Mouse (Mus musculus): ENCODE results near the gene Glo1. TPM values are rescaled to one million over a fixed set of nuclear protein-coding genes. Genes with fewer than 3 reads are reported as not detected.
A peak's percentile ranks its signal among the peaks of the same experiment; 100 is the strongest.

The Glo1 gene
- polyA plus RNA-seq, 1 experiment: 80.9 TPM

DNA sequence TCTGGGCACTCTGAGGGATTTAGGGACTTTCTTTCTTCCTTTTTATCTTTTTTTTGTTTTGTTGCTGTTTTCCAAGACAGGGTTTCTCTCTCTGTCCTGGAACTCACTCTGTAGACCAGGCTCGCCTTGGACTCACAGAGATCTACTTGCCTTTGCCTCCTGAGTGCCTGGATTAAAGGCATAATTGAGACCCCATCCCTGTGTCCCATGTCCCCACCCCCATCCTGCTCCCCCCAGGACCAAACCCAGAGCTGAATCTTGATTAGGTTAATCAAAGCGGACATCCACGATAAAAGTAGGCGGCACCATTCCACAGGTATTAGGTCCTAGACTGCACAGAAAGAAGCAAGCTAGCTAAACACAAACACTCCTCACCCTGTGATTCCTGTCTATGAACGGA is 21.7 kb downstream of the Glo1 start:
- WGBS: 90% methylated on average over 5 of the region's 5 CpGs
- H3K27ac ChIP-seq (ENCODE audit: control insufficient read depth, insufficient read depth, low read depth, low read length, poor library complexity): no peak overlapping the region
- TF ChIP-seq CTCF (IDR thresholded peaks at IDR 0.05; ENCODE audit: control insufficient read depth, insufficient read depth, low read length) (no peak), POLR2A (IDR thresholded peaks at IDR 0.05; ENCODE audit: borderline replicate concordance, control insufficient read depth, low read depth, low read length) (no peak)
- H3K4me3 ChIP-seq (replicated peaks; ENCODE audit: control insufficient read depth, low read depth, low read length): no peak overlapping the region
- H3K4me1 ChIP-seq (ENCODE audit: control insufficient read depth, insufficient read depth, low read length): no peaks in the 10 kb centered on the region; the same call in 1 of the 2 replicates

DNA sequence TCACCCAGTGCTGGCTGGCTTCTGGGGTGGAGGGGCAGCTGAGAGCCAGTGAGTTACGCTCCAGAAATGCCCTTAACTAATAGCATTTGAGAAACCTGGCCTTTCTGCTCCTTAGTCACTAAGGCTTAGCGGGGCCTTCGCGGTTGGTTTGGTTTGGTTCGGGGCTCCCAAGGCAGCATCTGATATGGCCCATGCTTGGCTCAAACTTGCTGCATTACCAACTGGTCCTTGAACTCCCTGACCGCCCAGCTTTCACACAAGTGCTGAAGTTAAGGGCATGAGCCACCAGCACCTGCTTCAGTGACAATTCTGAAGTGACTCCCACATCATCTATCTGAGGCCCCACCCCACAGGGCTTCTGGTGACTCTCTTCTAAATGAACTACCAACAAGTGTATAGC is 22.4 kb downstream of the Glo1 start:
- H3K27ac ChIP-seq (ENCODE audit: control insufficient read depth, insufficient read depth, low read depth, low read length, poor library complexity): no peak overlapping the region
- H3K4me3 ChIP-seq (replicated peaks; ENCODE audit: control insufficient read depth, low read depth, low read length): no peak overlapping the region
- H3K4me1 ChIP-seq (ENCODE audit: control insufficient read depth, insufficient read depth, low read length): no peaks in the 10 kb centered on the region; the same call in 1 of the 2 replicates
- 94% methylated on average over 6 of the region's 6 CpGs for WGBS
- TF ChIP-seq CTCF (IDR thresholded peaks at IDR 0.05; ENCODE audit: control insufficient read depth, insufficient read depth, low read length): no peak

DNA sequence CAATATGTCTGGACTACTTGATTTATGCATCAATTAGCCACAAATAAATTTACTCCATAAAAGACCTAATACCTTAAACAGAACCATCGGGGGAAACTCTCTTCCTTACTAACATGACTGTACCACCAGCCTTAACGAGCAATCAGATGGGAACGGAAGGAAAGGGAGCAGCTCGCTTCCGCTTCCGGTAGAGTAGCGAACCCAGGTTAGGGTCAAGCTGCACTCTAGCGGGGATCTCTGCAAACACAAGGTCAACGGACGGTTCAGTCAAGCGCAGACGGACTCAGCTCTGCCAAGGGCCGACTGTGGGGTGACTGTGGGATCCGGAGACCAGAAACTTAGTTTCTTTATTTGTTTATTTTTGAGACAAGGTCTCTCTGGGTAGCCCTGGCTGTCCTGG is 24.5 kb downstream of the Glo1 start:
- Histone ChIP-seq H3K4me3 (replicated peaks; ENCODE audit: control insufficient read depth, low read depth, low read length) (no peak overlapping the region), H3K4me1 (ENCODE audit: control insufficient read depth, insufficient read depth, low read length) (no peaks in the 10 kb centered on the region), H3K27ac (ENCODE audit: control insufficient read depth, insufficient read depth, low read depth, low read length, poor library complexity) (no peak overlapping the region)
- TF ChIP-seq CTCF (IDR thresholded peaks at IDR 0.05; ENCODE audit: control insufficient read depth, insufficient read depth, low read length) (no peak), POLR2A (IDR thresholded peaks at IDR 0.05; ENCODE audit: borderline replicate concordance, control insufficient read depth, low read depth, low read length) (no peak)
- WGBS: 90% methylated on average over 14 of the region's 14 CpGs

DNA sequence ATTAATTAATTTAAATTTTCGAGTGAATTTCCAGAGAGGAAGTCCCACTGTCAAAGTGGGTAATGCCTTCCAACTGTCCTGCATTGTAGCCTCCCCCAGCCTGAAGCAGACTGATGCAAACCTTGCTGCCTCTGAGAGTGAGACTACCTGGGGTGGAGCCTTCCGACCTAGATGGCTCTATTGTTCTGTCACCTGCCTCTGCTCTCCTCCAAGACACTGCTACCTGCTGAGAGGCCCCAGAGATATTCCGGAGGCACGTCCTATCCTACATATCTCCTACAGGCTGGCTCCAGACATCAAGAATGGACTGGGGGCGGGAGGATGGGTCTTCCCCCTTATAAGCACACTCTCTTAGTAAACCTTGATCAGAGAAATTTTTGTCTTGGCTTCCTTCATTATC is 28.4 kb downstream of the Glo1 start:
- WGBS: 92% methylated on average over 5 of the region's 5 CpGs
- Histone ChIP-seq H3K27ac (ENCODE audit: control insufficient read depth, insufficient read depth, low read depth, low read length, poor library complexity) (no peak overlapping the region), H3K4me1 (ENCODE audit: control insufficient read depth, insufficient read depth, low read length) (no peaks in the 10 kb centered on the region), H3K4me3 (replicated peaks; ENCODE audit: control insufficient read depth, low read depth, low read length) (no peak overlapping the region)
- TF ChIP-seq POLR2A (IDR thresholded peaks at IDR 0.05; ENCODE audit: borderline replicate concordance, control insufficient read depth, low read depth, low read length): no peak

DNA sequence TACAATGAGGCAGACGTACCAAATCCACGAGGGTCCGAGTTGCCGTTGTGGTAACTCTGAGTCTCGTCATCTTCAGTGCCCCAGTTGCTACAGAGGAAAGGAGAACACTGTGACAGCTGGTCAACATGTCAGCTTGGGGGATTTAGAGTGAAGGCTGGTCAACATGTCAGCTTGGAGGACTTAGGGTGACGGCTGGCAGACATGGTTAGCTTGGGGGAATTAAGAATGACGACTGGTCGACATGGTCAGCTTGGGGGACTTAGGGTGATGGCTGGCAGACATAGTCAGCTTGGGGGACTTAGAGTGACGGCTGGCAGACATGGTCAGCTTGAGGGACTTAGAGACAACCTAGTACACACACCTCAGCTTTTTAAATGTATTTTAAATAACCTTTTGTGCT is 28.9 kb downstream of the Glo1 start:
- WGBS: 92% methylated on average over 9 of the region's 9 CpGs
- no peak overlapping the region for H3K27ac ChIP-seq (ENCODE audit: control insufficient read depth, insufficient read depth, low read depth, low read length, poor library complexity)
- no peaks in the 10 kb centered on the region; the same call in 1 of the 2 replicates for H3K4me1 ChIP-seq (ENCODE audit: control insufficient read depth, insufficient read depth, low read length)
- H3K4me3 ChIP-seq (replicated peaks; ENCODE audit: control insufficient read depth, low read depth, low read length): no peak overlapping the region
- no peak for TF ChIP-seq CTCF (IDR thresholded peaks at IDR 0.05; ENCODE audit: control insufficient read depth, insufficient read depth, low read length)
- TF ChIP-seq POLR2A (IDR thresholded peaks at IDR 0.05; ENCODE audit: borderline replicate concordance, control insufficient read depth, low read depth, low read length): no peak

GRCm38 (mm10) chr17:30594846-30595245 is 31.8 kb downstream of the Glo1 start:
- Histone ChIP-seq H3K27ac (ENCODE audit: control insufficient read depth, insufficient read depth, low read depth, low read length, poor library complexity) (no peak overlapping the region), H3K4me3 (replicated peaks; ENCODE audit: control insufficient read depth, low read depth, low read length) (no peak overlapping the region), H3K4me1 (ENCODE audit: control insufficient read depth, insufficient read depth, low read length) (no peaks in the 10 kb centered on the region; the same call in 1 of the 2 replicates)
- no peak for TF ChIP-seq POLR2A (IDR thresholded peaks at IDR 0.05; ENCODE audit: borderline replicate concordance, control insufficient read depth, low read depth, low read length)
- no peak for TF ChIP-seq CTCF (IDR thresholded peaks at IDR 0.05; ENCODE audit: control insufficient read depth, insufficient read depth, low read length)
- WGBS: 82% methylated on average over 6 of the region's 6 CpGs

DNA sequence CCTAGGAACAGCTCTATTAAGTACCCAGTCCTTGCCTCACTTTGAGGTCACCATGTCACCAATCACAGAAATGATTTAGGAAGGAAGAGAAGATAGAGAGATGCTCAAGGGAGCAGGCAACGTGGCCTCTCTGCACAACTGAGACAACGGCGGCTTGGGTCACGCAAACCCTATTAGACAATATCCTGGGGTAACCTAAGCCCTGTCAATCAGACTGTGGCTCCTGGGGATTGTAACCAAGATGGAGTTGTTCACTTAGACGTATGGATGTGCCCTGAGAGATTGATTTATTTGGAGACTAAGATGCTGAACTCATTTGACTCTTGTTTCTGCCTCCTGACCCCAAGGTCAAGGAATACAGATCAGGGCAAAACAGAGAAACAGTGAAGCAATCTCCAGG is 32.3 kb downstream of the Glo1 start:
- H3K4me1 ChIP-seq (ENCODE audit: control insufficient read depth, insufficient read depth, low read length): no peaks in the 10 kb centered on the region; the same call in 1 of the 2 replicates
- H3K4me3 ChIP-seq (replicated peaks; ENCODE audit: control insufficient read depth, low read depth, low read length): no peak overlapping the region
- WGBS: 71% methylated on average over 5 of the region's 5 CpGs
- TF ChIP-seq CTCF (IDR thresholded peaks at IDR 0.05; ENCODE audit: control insufficient read depth, insufficient read depth, low read length): no peak
- TF ChIP-seq POLR2A (IDR thresholded peaks at IDR 0.05; ENCODE audit: borderline replicate concordance, control insufficient read depth, low read depth, low read length): no peak
- H3K27ac ChIP-seq (ENCODE audit: control insufficient read depth, insufficient read depth, low read depth, low read length, poor library complexity): no peak overlapping the region

DNA sequence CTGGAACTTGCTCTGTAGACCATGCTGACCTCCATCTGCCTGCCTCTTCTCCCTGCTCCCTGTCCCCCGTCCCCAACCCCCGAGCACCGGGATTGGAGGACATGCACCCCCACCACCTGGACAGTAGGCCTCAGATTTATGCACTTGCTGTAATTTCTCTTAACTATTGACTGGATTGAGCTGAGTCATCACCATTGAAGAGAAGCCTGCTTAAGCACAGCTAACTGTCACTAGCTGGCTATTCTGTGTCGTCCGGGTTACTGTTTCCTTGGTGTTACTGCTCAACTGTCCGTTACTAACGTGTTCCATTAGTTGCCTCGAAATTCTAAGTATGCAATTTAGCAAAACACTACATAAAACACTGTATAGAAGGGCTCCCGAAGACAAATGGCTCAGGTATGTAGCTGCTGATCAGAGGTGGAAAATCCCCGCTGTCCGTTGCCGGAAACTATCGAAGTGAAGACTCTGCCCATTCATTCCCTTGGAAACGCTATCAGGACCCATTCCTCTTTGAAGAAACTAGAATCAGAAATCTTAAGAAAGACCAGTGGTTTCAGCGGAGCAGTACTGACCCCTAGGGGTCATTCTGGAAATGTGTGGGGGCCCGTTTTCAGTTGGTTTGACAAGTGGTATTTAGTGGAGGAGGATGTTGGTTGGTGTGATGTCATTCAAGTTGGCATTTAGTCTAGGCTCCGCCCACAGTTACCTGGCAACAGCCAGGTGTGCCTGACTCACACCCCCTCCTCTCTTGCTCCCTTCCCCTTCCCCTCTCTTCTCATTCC is 36.1 kb downstream of the Glo1 start:
- Histone ChIP-seq H3K4me1 (ENCODE audit: control insufficient read depth, insufficient read depth, low read length) (no peaks in the 10 kb centered on the region; the same call in 1 of the 2 replicates), H3K4me3 (replicated peaks; ENCODE audit: control insufficient read depth, low read depth, low read length) (no peak overlapping the region), H3K27ac (ENCODE audit: control insufficient read depth, insufficient read depth, low read depth, low read length, poor library complexity) (no peak overlapping the region)
- WGBS: 60% methylated on average over 17 of the region's 17 CpGs
- no peak for TF ChIP-seq POLR2A (IDR thresholded peaks at IDR 0.05; ENCODE audit: borderline replicate concordance, control insufficient read depth, low read depth, low read length)
- TF ChIP-seq CTCF (IDR thresholded peaks at IDR 0.05; ENCODE audit: control insufficient read depth, insufficient read depth, low read length): peak; percentile 3; the same call in 1 of the 2 replicates

Data from bone marrow, adult 2 months (tissue).